Mouse (Mus musculus) kidney, adult 2 months (tissue): ENCODE data around the gene Fam168b.

ENCODE experiments used
- CTCF ChIP-seq: fragments of 200-500 bp; conservative IDR thresholded peaks from 2 replicates; pipeline ENCODE4 v1.5.1; 2011; ENCODE audit warnings: low read depth, mild to moderate bottlenecking, control low read depth, low read length, moderate library complexity, mixed read lengths; ENCODE audit not compliant: insufficient read depth, insufficient read length
- POLR2A ChIP-seq: fragments of 200-500 bp; IDR thresholded peaks from one replicate; pipeline ENCODE4 v1.6.1; 2011; ENCODE audit warnings: low read depth, low read length, control low read depth

GRCm38 (mm10) chr1:34801616-34802289, 41.1 kb downstream of the Fam168b start:
- TF ChIP-seq POLR2A (no peak), CTCF (no peak)
